Mouse (Mus musculus): ENCODE data around the gene Liph. TPM values are rescaled to one million over a fixed set of nuclear protein-coding genes. Genes with fewer than 3 reads are reported as not detected.

Liph gene
- polyA plus RNA-seq, 1 experiment from 2014 or later, result 0.96 TPM

- no peak overlapping the region for H3K9ac ChIP-seq
- no peaks in the 10 kb centered on the region for H3K4me1 ChIP-seq
- H3K9me3 ChIP-seq, result no peaks in the 10 kb centered on the region
- peaks cover 14% of the 10 kb centered on the region for H3K36me3 ChIP-seq
- 86% methylated on average over 10 of the region's 10 CpGs for WGBS
- no peaks in the 10 kb centered on the region for H3K27me3 ChIP-seq
- no peak overlapping the region for H3K4me3 ChIP-seq
- ATAC-seq (ENCODE audit: insufficient number of reproducible peaks, insufficient read depth, low FRiP score, low TSS enrichment, low read depth), result no peak
- no peak overlapping the region for H3K4me2 ChIP-seq
- H3K27ac ChIP-seq, result no peak overlapping the region
Measured at GRCm38 (mm10) chr16:21904636-21905035, 90.8 kb downstream of the Liph start.

Other genes starting within 250 kb of the Liph start
- 2.3 and 2.4 TPM in 2 replicates for gene Ehhadh, start 207.9 kb downstream of the Liph start, polyA plus RNA-seq (2015; fragmentation: Nextera tagmentation; extraction: Ambion mirVana)
- 0.81 and 0.95 TPM in 2 replicates for gene Map3k13, start 201.3 kb downstream of the Liph start, polyA plus RNA-seq (2015; fragmentation: Nextera tagmentation; extraction: Ambion mirVana)
- 32.3 and 35.2 TPM in 2 replicates for gene Tmem41a, start 48.1 kb downstream of the Liph start, polyA plus RNA-seq (2015; fragmentation: Nextera tagmentation; extraction: Ambion mirVana)
- 50.9 and 54.5 TPM in 2 replicates for gene Senp2, start 13.8 kb upstream of the Liph start, polyA plus RNA-seq (2015; fragmentation: Nextera tagmentation; extraction: Ambion mirVana)
- gene Igf2bp2, start 167.6 kb upstream of the Liph start, polyA plus RNA-seq (2015; fragmentation: Nextera tagmentation; extraction: Ambion mirVana), result 99.5 and 111 TPM in 2 replicates